Mouse (Mus musculus) bone marrow macrophage, adult 2 months (primary cell): ENCODE measurements around the gene Hmmr.

Source experiments
- CTCF ChIP-seq: IDR thresholded peaks from 2 replicates; pipeline ENCODE4 v1.5.1; 2012; ENCODE audit warnings: low read depth, mild to moderate bottlenecking, low read length, moderate library complexity
- POLR2A ChIP-seq: IDR thresholded peaks from 2 replicates; pipeline ENCODE4 v1.6.1; 2012; ENCODE audit warnings: mild to moderate bottlenecking, low read depth, low read length, borderline replicate concordance

DNA sequence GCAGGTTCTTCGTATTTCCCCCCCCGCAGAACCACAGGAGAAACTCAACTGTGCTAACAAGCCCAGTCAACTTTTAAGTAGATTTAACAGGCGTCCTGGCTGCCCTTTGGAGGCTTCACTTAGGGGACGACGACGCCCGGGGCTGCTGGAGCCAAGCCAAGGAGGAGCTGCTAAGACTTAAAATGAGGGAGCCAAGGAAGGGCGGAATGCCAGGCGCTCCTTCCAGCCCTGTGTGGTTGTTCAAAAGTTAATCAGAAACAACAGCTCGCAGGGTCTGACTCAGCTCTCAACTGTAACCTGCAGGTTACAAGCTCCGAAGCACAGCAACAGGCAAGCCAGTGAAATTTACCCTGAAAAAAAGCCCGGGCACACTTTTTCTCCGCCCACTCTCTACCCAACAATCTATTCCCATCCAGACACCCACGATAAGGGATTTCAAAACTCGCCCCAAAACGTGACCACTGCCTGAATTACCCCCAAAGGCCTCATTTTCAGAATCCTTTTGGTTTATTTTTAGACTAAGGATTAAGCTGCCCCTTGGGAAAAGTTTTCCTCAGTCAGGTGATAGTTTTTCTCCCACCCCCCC, 39.8 kb downstream of the Hmmr start:
- TF ChIP-seq CTCF (0 out of 2 replicates have a peak, but pooled peaks have one; percentile 5), POLR2A (no peak)
